ENCODE assay signal across 22 mouse cellular contexts in the genomic region with DNA sequence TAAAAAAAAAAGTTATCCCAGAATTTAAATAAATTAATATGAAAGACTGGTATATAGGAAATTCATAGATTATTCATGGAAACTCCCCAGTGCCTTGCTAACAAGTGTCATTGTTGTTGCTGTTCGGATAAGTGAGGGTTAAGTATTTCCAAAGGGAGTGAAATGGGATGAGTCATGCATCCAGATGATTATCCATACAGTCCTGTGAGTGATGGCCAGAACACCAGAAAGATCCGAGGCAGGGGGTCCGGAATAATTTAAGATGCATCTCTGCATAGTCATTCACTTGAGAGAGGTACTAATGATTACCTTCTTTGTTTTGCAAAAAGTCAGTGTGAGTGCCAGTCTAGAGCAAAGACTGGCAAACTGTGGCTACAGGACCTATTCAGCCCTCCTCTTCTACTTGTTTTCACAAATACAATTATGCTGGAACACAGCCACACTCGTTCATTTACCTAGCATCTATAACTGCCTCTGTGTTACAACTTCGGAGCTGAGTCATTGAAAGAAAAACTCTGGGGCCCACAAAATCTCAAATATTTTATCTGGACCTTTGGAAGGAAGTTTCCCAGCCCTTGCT.
DNase-seq lines count a peak whose midpoint lies in the region; ATAC-seq lines count a peak whose summit lies in the region.
"Had no signal": no experiment of that assay in that cellular context is flagged by ENCODE, and none has a peak within 500 bp of the region (broad histone marks: within the 10 kb centered on the region; RNA-seq: fewer than 3 reads in every experiment).

No protein-coding gene starts in this region.

- DNase-seq in forebrain, embryonic 11.5 days (ENCODE audit: low spot score): no peak
- peak; percentile 16 for DNase-seq in 3134 (ENCODE audit: extremely low read depth, insufficient read length, low spot score)
- DNase-seq in MN1 (ENCODE audit: low spot score): peak; percentile 50
- DNase-seq in ZHBTc4 (ENCODE audit: low read depth, low spot score): peak; percentile 17
- DNase-seq in kidney, postnatal 36 days: no peak
- no peak for DNase-seq in T-cell, adult 2 months (ENCODE audit: low spot score)
- DNase-seq: adrenal gland, postnatal 25 days; cerebellum, adult 2 months; cerebellum, postnatal 25 days; gastrocnemius, postnatal 14 days; heart, adult 2 months; kidney, adult 2 months had no signal

- no peak overlapping the region for H3K27ac ChIP-seq in forebrain, embryonic 12.5 days
- H3K27ac ChIP-seq in forebrain, embryonic 11.5 days (ENCODE audit: low read depth, low read length): no peak overlapping the region
- no peak overlapping the region for H3K27ac ChIP-seq in heart, embryonic 12.5 days (ENCODE audit: poor library complexity, severe bottlenecking)
- H3K27ac ChIP-seq: embryonic facial prominence, embryonic 12.5 days; heart, adult 2 months; hindbrain, embryonic 10.5 days; hindbrain, embryonic 14.5 days; intestine, embryonic 15.5 days; kidney, embryonic 15.5 days had no signal

- no peaks in the 10 kb centered on the region for H3K27me3 ChIP-seq in forebrain, embryonic 12.5 days
- no peaks in the 10 kb centered on the region for H3K27me3 ChIP-seq in forebrain, embryonic 11.5 days (ENCODE audit: control insufficient read depth, insufficient read depth, low read length)
- H3K27me3 ChIP-seq in heart, embryonic 12.5 days (replicated peaks): no peaks in the 10 kb centered on the region
- H3K27me3 ChIP-seq: embryonic facial prominence, embryonic 12.5 days; intestine, embryonic 15.5 days; kidney, embryonic 15.5 days had no signal

- WGBS in forebrain, embryonic 12.5 days: 35% methylated on average over 5 of the region's 5 CpGs
- 55% methylated on average over 5 of the region's 5 CpGs for WGBS in forebrain, embryonic 11.5 days
- 48% methylated on average over 5 of the region's 5 CpGs for WGBS in heart, embryonic 12.5 days

- H3K9ac ChIP-seq in forebrain, embryonic 12.5 days: no peak overlapping the region
- no peak overlapping the region for H3K9ac ChIP-seq in forebrain, embryonic 11.5 days (ENCODE audit: low read length)
- no peak overlapping the region for H3K9ac ChIP-seq in heart, embryonic 12.5 days
- H3K9ac ChIP-seq: embryonic facial prominence, embryonic 12.5 days; hindbrain, embryonic 14.5 days; intestine, embryonic 15.5 days; kidney, embryonic 15.5 days had no signal

- no peaks in the 10 kb centered on the region for H3K9me3 ChIP-seq in forebrain, embryonic 12.5 days
- H3K9me3 ChIP-seq in forebrain, embryonic 11.5 days (ENCODE audit: control insufficient read depth, low read length): no peaks in the 10 kb centered on the region
- H3K9me3 ChIP-seq in heart, embryonic 12.5 days (replicated peaks): no peaks in the 10 kb centered on the region
- H3K9me3 ChIP-seq: embryonic facial prominence, embryonic 12.5 days; G1E; hindbrain, embryonic 10.5 days; intestine, embryonic 15.5 days; kidney, embryonic 15.5 days had no signal

- H3K4me2 ChIP-seq in forebrain, embryonic 12.5 days: no peak overlapping the region
- no peak overlapping the region for H3K4me2 ChIP-seq in forebrain, embryonic 11.5 days (ENCODE audit: low read depth, low read length, severe bottlenecking)
- H3K4me2 ChIP-seq in heart, embryonic 12.5 days: no peak overlapping the region
- H3K4me2 ChIP-seq: embryonic facial prominence, embryonic 12.5 days; heart, embryonic 11.5 days; hindbrain, embryonic 14.5 days; intestine, embryonic 15.5 days; kidney, embryonic 15.5 days had no signal

- no peaks in the 10 kb centered on the region for H3K36me3 ChIP-seq in forebrain, embryonic 12.5 days (replicated peaks)
- no peaks in the 10 kb centered on the region for H3K36me3 ChIP-seq in forebrain, embryonic 11.5 days (ENCODE audit: control insufficient read depth, insufficient read depth, low read length)
- H3K36me3 ChIP-seq in heart, embryonic 12.5 days: no peaks in the 10 kb centered on the region
- H3K36me3 ChIP-seq: embryonic facial prominence, embryonic 12.5 days; G1E; hindbrain, embryonic 10.5 days; intestine, embryonic 15.5 days; kidney, embryonic 15.5 days had no signal

- peak; percentile 33; the same call in 1 of the 2 replicates for ATAC-seq in forebrain, embryonic 12.5 days (ENCODE audit: low FRiP score)
- no peak; the same call in 1 of the 2 replicates for ATAC-seq in forebrain, embryonic 11.5 days (replicated peaks; ENCODE audit: low FRiP score)
- ATAC-seq in heart, embryonic 12.5 days (ENCODE audit: insufficient number of reproducible peaks, low FRiP score): no peak
- ATAC-seq: activated CD4-positive, CD25-positive, alpha-beta regulatory T cell, adult 4 months; intestine, embryonic 15.5 days had no signal

- no peak overlapping the region for H3K4me3 ChIP-seq in forebrain, embryonic 12.5 days (replicated peaks)
- H3K4me3 ChIP-seq in forebrain, embryonic 11.5 days (ENCODE audit: low read depth, low read length): no peak overlapping the region
- no peak overlapping the region for H3K4me3 ChIP-seq in heart, embryonic 12.5 days
- H3K4me3 ChIP-seq: embryonic facial prominence, embryonic 12.5 days; heart, adult 2 months; hindbrain, embryonic 10.5 days; intestine, embryonic 15.5 days; kidney, embryonic 15.5 days had no signal

- H3K4me1 ChIP-seq in forebrain, embryonic 12.5 days: no peaks in the 10 kb centered on the region
- no peaks in the 10 kb centered on the region for H3K4me1 ChIP-seq in forebrain, embryonic 11.5 days (replicated peaks; ENCODE audit: control insufficient read depth, insufficient read depth, low read length)
- no peaks in the 10 kb centered on the region for H3K4me1 ChIP-seq in heart, embryonic 12.5 days (replicated peaks)
- H3K4me1 ChIP-seq: embryonic facial prominence, embryonic 12.5 days; hindbrain, embryonic 10.5 days; intestine, embryonic 15.5 days; kidney, embryonic 15.5 days had no signal

Comparison
In these comparisons a context has a peak if more than half of its experiments do, and no peak if none do; other contexts are left out.
1. DNase-seq: peak in 3134 (single experiment), MN1 (single experiment) and ZHBTc4 (single experiment); none in forebrain, embryonic 11.5 days (single experiment), kidney, postnatal 36 days (0 of 2) and T-cell, adult 2 months (single experiment).